Mouse (Mus musculus): Measurements from ENCODE around the gene Tfdp2. TPM values are rescaled to one million over a fixed set of nuclear protein-coding genes. Genes with fewer than 3 reads are reported as not detected.
"Not testable (repeated sequence)": the region's sequence is repeated elsewhere in the genome, so short reads cannot be mapped to it uniquely, and the experiment has no call there.

Gene Tfdp2
- polyA plus RNA-seq (2014; fragmentation: Nextera tagmentation; extraction: Ambion mirVana), result 54.3 and 62.8 TPM in 2 replicates

GRCm38 (mm10) chr9:96195885-96196622 is at the start of gene Tfdp2:
Gene Tfdp2 (plus strand): TSS chr9:96196275.
- ATAC-seq (replicated peaks; ENCODE audit: low FRiP score), result peak; percentile 98
- H3K4me2 ChIP-seq, result peak within 1 kb of the TSS; percentile 97
- WGBS, result 1% methylated on average over 79 of the region's 81 CpGs

GRCm38 (mm10) chr9:96152801-96153200 is 43.3 kb upstream of the Tfdp2 start:
- H3K4me3 ChIP-seq (ENCODE audit: low read depth, low read length), result no peak overlapping the region
- no peak overlapping the region for H3K4me2 ChIP-seq
- H3K9me3 ChIP-seq (ENCODE audit: control insufficient read depth, low read length), result no peaks in the 10 kb centered on the region
- no peak for DNase-seq (ENCODE audit: low spot score)
- no peaks in the 10 kb centered on the region for H3K27me3 ChIP-seq (replicated peaks; ENCODE audit: control insufficient read depth, insufficient read depth, low read length)
- 90% methylated on average over 7 of the region's 7 CpGs for WGBS
- ATAC-seq (replicated peaks; ENCODE audit: low FRiP score), result no peak
- no peak overlapping the region for H3K9ac ChIP-seq (ENCODE audit: low read depth, low read length)
- H3K4me1 ChIP-seq (replicated peaks; ENCODE audit: control insufficient read depth, insufficient read depth, low read length), result no peaks in the 10 kb centered on the region
- H3K36me3 ChIP-seq (ENCODE audit: control insufficient read depth, insufficient read depth, low read length), result no peaks in the 10 kb centered on the region
- H3K27ac ChIP-seq (ENCODE audit: low read depth, low read length), result no peak overlapping the region

More at GRCm38 (mm10) chr9:96195885-96196622, at the start of gene Tfdp2:
- no peaks in the 10 kb centered on the region for H3K27me3 ChIP-seq (replicated peaks; ENCODE audit: control insufficient read depth, insufficient read depth, low read length)
- H3K4me3 ChIP-seq (ENCODE audit: low read depth, low read length), result peak within 1 kb of the TSS; percentile 88
- H3K9me3 ChIP-seq (ENCODE audit: control insufficient read depth, low read length), result no peaks in the 10 kb centered on the region
- peak within 1 kb of the TSS; percentile 84 for H3K27ac ChIP-seq (ENCODE audit: low read depth, low read length)
- peak within 1 kb of the TSS; percentile 82 for H3K9ac ChIP-seq (ENCODE audit: low read depth, low read length)
- peak; percentile 88 for DNase-seq (ENCODE audit: low spot score)
- H3K36me3 ChIP-seq (ENCODE audit: control insufficient read depth, insufficient read depth, low read length), result no peaks in the 10 kb centered on the region
- H3K4me1 ChIP-seq (replicated peaks; ENCODE audit: control insufficient read depth, insufficient read depth, low read length), result peaks cover 8% of the 10 kb centered on the region

DNA sequence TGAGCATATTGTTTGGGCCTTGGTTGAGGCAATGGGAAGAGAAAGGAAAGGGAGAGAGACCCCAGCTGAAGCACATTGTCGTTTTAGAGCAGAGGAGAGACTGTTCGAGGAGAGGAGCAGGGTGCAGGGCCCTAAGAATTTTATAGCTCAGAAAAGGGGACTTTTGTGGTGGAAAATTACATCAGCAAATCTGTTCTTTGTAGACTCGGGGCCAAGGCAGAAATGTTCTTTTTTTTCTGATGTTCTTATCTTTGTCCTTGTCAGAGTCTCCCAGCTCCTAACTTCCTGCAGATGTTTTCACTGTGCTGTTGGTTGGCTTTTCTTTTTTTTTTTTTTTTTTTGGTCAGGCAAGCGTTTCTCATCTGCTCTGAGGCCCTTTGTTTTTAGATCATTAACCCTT is 37.6 kb upstream of the Tfdp2 start:
- ATAC-seq (replicated peaks; ENCODE audit: low FRiP score) (no peak), DNase-seq (ENCODE audit: low spot score) (no peak)
- Histone ChIP-seq H3K27ac (ENCODE audit: low read depth, low read length) (no peak overlapping the region), H3K9me3 (ENCODE audit: control insufficient read depth, low read length) (no peaks in the 10 kb centered on the region), H3K9ac (ENCODE audit: low read depth, low read length) (no peak overlapping the region), H3K36me3 (ENCODE audit: control insufficient read depth, insufficient read depth, low read length) (no peaks in the 10 kb centered on the region), H3K4me1 (replicated peaks; ENCODE audit: control insufficient read depth, insufficient read depth, low read length) (0 out of 2 replicates have a peak, but pooled peaks cover 2% of the 10 kb centered on the region), H3K4me3 (ENCODE audit: low read depth, low read length) (no peak overlapping the region), H3K27me3 (replicated peaks; ENCODE audit: control insufficient read depth, insufficient read depth, low read length) (no peaks in the 10 kb centered on the region), H3K4me2 (no peak overlapping the region)
- WGBS, result 20% methylated on average over 4 of the region's 4 CpGs

DNA sequence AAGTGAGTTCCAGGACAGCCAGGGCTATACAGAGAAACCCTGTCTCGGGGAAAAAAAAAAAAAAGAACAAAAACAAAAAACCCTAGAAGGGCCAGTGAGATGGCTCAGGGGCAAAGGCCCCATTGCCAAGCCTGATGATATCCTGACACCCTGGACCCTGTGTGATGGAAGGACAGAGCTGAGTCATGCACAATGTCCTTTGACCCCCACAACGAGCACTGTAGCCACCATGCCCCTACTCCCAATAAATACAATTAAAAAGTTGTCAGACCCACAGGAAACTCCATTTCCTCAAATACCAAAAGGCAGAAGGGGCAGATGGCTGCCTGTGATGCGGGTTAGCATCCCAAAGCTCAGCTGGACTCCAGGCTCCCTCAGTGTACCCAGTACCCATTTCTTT is 37.0 kb upstream of the Tfdp2 start:
- H3K4me3 ChIP-seq (ENCODE audit: low read depth, low read length), result no peak overlapping the region
- no peak overlapping the region for H3K9ac ChIP-seq (ENCODE audit: low read depth, low read length)
- DNase-seq (ENCODE audit: low spot score), result no peak
- H3K36me3 ChIP-seq (ENCODE audit: control insufficient read depth, insufficient read depth, low read length), result no peaks in the 10 kb centered on the region
- no peaks in the 10 kb centered on the region for H3K9me3 ChIP-seq (ENCODE audit: control insufficient read depth, low read length)
- ATAC-seq (replicated peaks; ENCODE audit: low FRiP score), result no peak
- 69% methylated on average over 3 of the region's 3 CpGs for WGBS
- no peak overlapping the region for H3K27ac ChIP-seq (ENCODE audit: low read depth, low read length)
- no peak overlapping the region for H3K4me2 ChIP-seq
- H3K27me3 ChIP-seq (replicated peaks; ENCODE audit: control insufficient read depth, insufficient read depth, low read length), result no peaks in the 10 kb centered on the region
- H3K4me1 ChIP-seq (replicated peaks; ENCODE audit: control insufficient read depth, insufficient read depth, low read length), result 0 out of 2 replicates have a peak, but pooled peaks cover 2% of the 10 kb centered on the region

DNA sequence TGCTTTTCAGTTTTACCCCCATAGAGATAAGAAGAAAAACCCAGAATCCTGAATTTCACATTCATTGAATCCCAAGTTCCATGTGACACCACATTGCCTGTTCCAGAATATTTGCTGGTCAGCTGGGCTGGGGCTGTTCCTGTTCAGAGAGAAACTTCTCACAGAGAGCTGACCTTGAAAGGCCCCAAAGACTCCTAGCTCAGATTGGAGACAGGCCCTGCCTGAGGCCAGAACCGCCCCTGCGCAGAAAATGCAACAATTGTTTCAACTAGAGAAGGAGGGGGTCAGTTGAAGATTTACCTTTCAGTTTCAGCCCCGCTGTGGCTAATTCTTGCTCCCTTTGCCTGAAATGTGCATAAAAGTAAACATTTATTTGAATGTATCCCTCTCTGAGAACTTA is 35.3 kb upstream of the Tfdp2 start:
- 0 out of 2 replicates have a peak, but pooled peaks cover 2% of the 10 kb centered on the region for H3K4me1 ChIP-seq (replicated peaks; ENCODE audit: control insufficient read depth, insufficient read depth, low read length)
- no peak overlapping the region for H3K27ac ChIP-seq (ENCODE audit: low read depth, low read length)
- H3K4me3 ChIP-seq (ENCODE audit: low read depth, low read length), result no peak overlapping the region
- H3K4me2 ChIP-seq, result no peak overlapping the region
- DNase-seq (ENCODE audit: low spot score) (no peak), ATAC-seq (replicated peaks; ENCODE audit: low FRiP score) (no peak)
- H3K9ac ChIP-seq (ENCODE audit: low read depth, low read length), result no peak overlapping the region
- H3K27me3 ChIP-seq (replicated peaks; ENCODE audit: control insufficient read depth, insufficient read depth, low read length), result no peaks in the 10 kb centered on the region
- H3K9me3 ChIP-seq (ENCODE audit: control insufficient read depth, low read length), result no peaks in the 10 kb centered on the region
- WGBS, result 77% methylated on average over 3 of the region's 3 CpGs
- no peaks in the 10 kb centered on the region for H3K36me3 ChIP-seq (ENCODE audit: control insufficient read depth, insufficient read depth, low read length)

- WGBS, result 79% methylated on average over 5 of the region's 5 CpGs
- Histone ChIP-seq H3K4me3 (ENCODE audit: low read depth, low read length) (no peak overlapping the region), H3K36me3 (ENCODE audit: control insufficient read depth, insufficient read depth, low read length) (no peaks in the 10 kb centered on the region), H3K27ac (ENCODE audit: low read depth, low read length) (no peak overlapping the region), H3K27me3 (replicated peaks; ENCODE audit: control insufficient read depth, insufficient read depth, low read length) (no peaks in the 10 kb centered on the region), H3K9me3 (ENCODE audit: control insufficient read depth, low read length) (no peaks in the 10 kb centered on the region), H3K9ac (ENCODE audit: low read depth, low read length) (no peak overlapping the region), H3K4me2 (no peak overlapping the region), H3K4me1 (replicated peaks; ENCODE audit: control insufficient read depth, insufficient read depth, low read length) (0 out of 2 replicates have a peak, but pooled peaks cover 2% of the 10 kb centered on the region)
- DNase-seq (ENCODE audit: low spot score) (no peak), ATAC-seq (replicated peaks; ENCODE audit: low FRiP score) (no peak)
Observed at GRCm38 (mm10) chr9:96162421-96162820, 33.7 kb upstream of the Tfdp2 start.

GRCm38 (mm10) chr9:96163443-96163842 is 32.6 kb upstream of the Tfdp2 start:
- no peak overlapping the region for H3K27ac ChIP-seq (ENCODE audit: low read depth, low read length)
- ATAC-seq (replicated peaks; ENCODE audit: low FRiP score), result no peak
- whole genome bisulfite sequencing, result 99% methylated on average over 7 of the region's 7 CpGs

DNA sequence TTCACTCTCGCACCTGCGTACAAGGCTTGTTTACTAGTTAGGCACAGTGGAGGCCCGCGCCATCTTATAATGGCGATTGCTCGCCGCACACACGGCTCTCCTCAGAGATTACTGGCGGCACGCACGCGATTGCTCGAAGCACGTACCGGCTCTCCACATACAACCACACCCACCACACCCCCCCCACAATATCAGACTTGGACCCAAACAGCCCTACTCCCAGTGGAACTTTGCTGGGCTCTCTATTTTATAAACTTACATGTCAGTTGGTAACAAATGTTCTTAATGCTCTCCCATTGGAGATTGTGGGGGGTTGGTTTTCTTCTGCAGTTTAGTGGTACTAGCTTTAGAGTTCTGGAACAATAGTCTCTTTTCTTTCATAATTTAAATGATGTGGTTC is 32.1 kb upstream of the Tfdp2 start:
- not testable (repeated sequence) for H3K36me3 ChIP-seq (ENCODE audit: control insufficient read depth, insufficient read depth, low read length); ATAC-seq (replicated peaks; ENCODE audit: low FRiP score); H3K27me3 ChIP-seq (replicated peaks; ENCODE audit: control insufficient read depth, insufficient read depth, low read length); H3K9me3 ChIP-seq (ENCODE audit: control insufficient read depth, low read length); H3K9ac ChIP-seq (ENCODE audit: low read depth, low read length); H3K4me3 ChIP-seq (ENCODE audit: low read depth, low read length); H3K27ac ChIP-seq (ENCODE audit: low read depth, low read length); H3K4me1 ChIP-seq (replicated peaks; ENCODE audit: control insufficient read depth, insufficient read depth, low read length); DNase-seq (ENCODE audit: low spot score); H3K4me2 ChIP-seq
- WGBS, result 94% methylated on average over 13 of the region's 15 CpGs

More at GRCm38 (mm10) chr9:96163443-96163842, 32.6 kb upstream of the Tfdp2 start:
- H3K4me1 ChIP-seq (replicated peaks; ENCODE audit: control insufficient read depth, insufficient read depth, low read length), result no peaks in the 10 kb centered on the region
- no peaks in the 10 kb centered on the region for H3K36me3 ChIP-seq (ENCODE audit: control insufficient read depth, insufficient read depth, low read length)
- H3K4me3 ChIP-seq (ENCODE audit: low read depth, low read length), result no peak overlapping the region
- no peaks in the 10 kb centered on the region for H3K27me3 ChIP-seq (replicated peaks; ENCODE audit: control insufficient read depth, insufficient read depth, low read length)
- DNase-seq (ENCODE audit: low spot score), result no peak
- H3K9me3 ChIP-seq (ENCODE audit: control insufficient read depth, low read length), result no peaks in the 10 kb centered on the region
- no peak overlapping the region for H3K9ac ChIP-seq (ENCODE audit: low read depth, low read length)
- no peak overlapping the region for H3K4me2 ChIP-seq

GRCm38 (mm10) chr9:96167168-96167585 is 28.9 kb upstream of the Tfdp2 start:
- WGBS, result 35% methylated on average over 5 of the region's 5 CpGs
- Histone ChIP-seq H3K36me3 (ENCODE audit: control insufficient read depth, insufficient read depth, low read length) (no peaks in the 10 kb centered on the region), H3K27ac (ENCODE audit: low read depth, low read length) (no peak overlapping the region), H3K4me3 (ENCODE audit: low read depth, low read length) (no peak overlapping the region), H3K4me2 (no peak overlapping the region), H3K9me3 (ENCODE audit: control insufficient read depth, low read length) (no peaks in the 10 kb centered on the region), H3K9ac (ENCODE audit: low read depth, low read length) (no peak overlapping the region), H3K27me3 (replicated peaks; ENCODE audit: control insufficient read depth, insufficient read depth, low read length) (no peaks in the 10 kb centered on the region), H3K4me1 (replicated peaks; ENCODE audit: control insufficient read depth, insufficient read depth, low read length) (no peaks in the 10 kb centered on the region)
- ATAC-seq (replicated peaks; ENCODE audit: low FRiP score) (no peak), DNase-seq (ENCODE audit: low spot score) (peak; percentile 58)

Measured in liver, embryonic 11.5 days (tissue).